Mouse (Mus musculus): Measurements from ENCODE around the gene Ergic1. TPM values are rescaled to one million over a fixed set of nuclear protein-coding genes. Genes with fewer than 3 reads are reported as not detected.

Ergic1 gene
- polyA plus RNA-seq, 1 experiment, result 26.5 TPM

GRCm38 (mm10) chr17:26594958-26595357, 33.7 kb downstream of the Ergic1 start:
- no peak for TF ChIP-seq FLI1 (IDR thresholded peaks at IDR 0.05; ENCODE audit: low read length)
- TF ChIP-seq GATA1 (IDR thresholded peaks at IDR 0.05; ENCODE audit: borderline replicate concordance, low read length), result no peak
- Histone ChIP-seq H3K4me1 (peaks cover 91% of the 10 kb centered on the region), H3K9me3 (no peaks in the 10 kb centered on the region), H3K36me3 (replicated peaks; ENCODE audit: low read length) (peaks cover 29% of the 10 kb centered on the region), H3K27me3 (replicated peaks) (no peaks in the 10 kb centered on the region), H3K4me3 (replicated peaks) (peak overlapping the region; percentile 64)

- peaks cover 29% of the 10 kb centered on the region for H3K36me3 ChIP-seq (replicated peaks; ENCODE audit: low read length)
- peak overlapping the region; percentile 74 for H3K4me3 ChIP-seq (replicated peaks)
- H3K27me3 ChIP-seq (replicated peaks), result no peaks in the 10 kb centered on the region
- TF ChIP-seq FLI1 (IDR thresholded peaks at IDR 0.05; ENCODE audit: low read length) (no peak), GATA1 (IDR thresholded peaks at IDR 0.05; ENCODE audit: borderline replicate concordance, low read length) (no peak)
- no peaks in the 10 kb centered on the region for H3K9me3 ChIP-seq
- peaks cover 94% of the 10 kb centered on the region for H3K4me1 ChIP-seq
These were observed 34.3 kb downstream of the Ergic1 start for GRCm38 (mm10) chr17:26595448-26596167.

DNA sequence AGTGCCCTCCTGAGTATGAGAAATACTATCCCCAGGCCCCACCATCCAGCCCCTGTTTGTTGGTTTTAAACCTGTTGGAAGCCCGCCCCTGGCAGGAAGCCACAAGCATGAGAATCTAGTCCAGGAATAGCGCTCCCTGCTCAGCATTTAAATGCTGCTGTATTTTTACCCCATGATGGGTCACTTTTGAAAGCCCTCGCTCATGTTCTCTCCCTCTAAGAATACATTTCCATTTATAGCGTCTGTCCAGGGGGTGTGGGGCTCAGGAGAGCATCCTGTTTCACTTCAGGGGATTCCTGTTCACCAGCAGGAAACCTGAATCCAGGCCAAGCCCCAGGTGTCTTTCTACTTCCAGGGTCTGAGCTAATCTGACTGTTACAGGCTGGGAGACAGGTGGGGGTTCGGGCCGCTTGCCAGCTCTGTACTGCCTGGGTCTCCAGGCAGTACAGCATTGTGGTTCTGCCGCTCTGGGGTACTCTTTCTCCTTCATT, 34.9 kb downstream of the Ergic1 start:
- peaks cover 27% of the 10 kb centered on the region for H3K36me3 ChIP-seq (replicated peaks; ENCODE audit: low read length)
- no peak for TF ChIP-seq FLI1 (IDR thresholded peaks at IDR 0.05; ENCODE audit: low read length)
- TF ChIP-seq GATA1 (IDR thresholded peaks at IDR 0.05; ENCODE audit: borderline replicate concordance, low read length), result no peak
- H3K4me3 ChIP-seq (replicated peaks), result peak overlapping the region; percentile 74
- H3K4me1 ChIP-seq, result peaks cover 95% of the 10 kb centered on the region
- no peaks in the 10 kb centered on the region for H3K9me3 ChIP-seq
- no peaks in the 10 kb centered on the region for H3K27me3 ChIP-seq (replicated peaks)

- H3K4me1 ChIP-seq, result peaks cover 99% of the 10 kb centered on the region
- peak overlapping the region; percentile 19 for H3K4me3 ChIP-seq (replicated peaks)
- H3K9me3 ChIP-seq, result no peaks in the 10 kb centered on the region
- H3K27me3 ChIP-seq (replicated peaks), result no peaks in the 10 kb centered on the region
- no peak for TF ChIP-seq FLI1 (IDR thresholded peaks at IDR 0.05; ENCODE audit: low read length)
- TF ChIP-seq GATA1 (IDR thresholded peaks at IDR 0.05; ENCODE audit: borderline replicate concordance, low read length), result no peak
- peaks cover 31% of the 10 kb centered on the region for H3K36me3 ChIP-seq (replicated peaks; ENCODE audit: low read length)
These were observed 35.7 kb downstream of the Ergic1 start for GRCm38 (mm10) chr17:26596856-26597481.

DNA sequence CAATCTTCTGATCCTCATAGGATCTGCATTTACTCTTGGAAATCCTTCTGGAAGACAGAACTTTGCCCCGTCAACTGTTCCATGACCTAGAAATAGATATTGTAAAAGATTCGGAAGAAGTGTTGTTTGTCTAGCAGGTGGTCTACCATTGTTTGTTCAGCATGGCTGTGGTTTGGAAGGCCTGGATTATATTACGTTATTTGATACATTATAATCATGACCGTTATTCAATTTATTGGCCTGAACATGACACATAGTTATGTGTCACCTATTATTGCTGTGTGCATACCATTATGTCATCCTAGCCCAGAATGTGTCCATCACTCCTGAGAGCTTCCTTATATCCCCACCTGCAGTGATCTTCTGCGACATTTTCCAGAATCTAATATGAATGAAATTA, 37.6 kb downstream of the Ergic1 start:
- Histone ChIP-seq H3K27me3 (replicated peaks) (no peaks in the 10 kb centered on the region), H3K4me1 (peaks cover 99% of the 10 kb centered on the region), H3K9me3 (no peaks in the 10 kb centered on the region), H3K36me3 (replicated peaks; ENCODE audit: low read length) (peaks cover 25% of the 10 kb centered on the region), H3K4me3 (replicated peaks) (no peak overlapping the region)
- TF ChIP-seq FLI1 (IDR thresholded peaks at IDR 0.05; ENCODE audit: low read length) (no peak), GATA1 (IDR thresholded peaks at IDR 0.05; ENCODE audit: borderline replicate concordance, low read length) (no peak)

- Histone ChIP-seq H3K36me3 (replicated peaks; ENCODE audit: low read length) (peaks cover 24% of the 10 kb centered on the region), H3K9me3 (no peaks in the 10 kb centered on the region), H3K27me3 (replicated peaks) (no peaks in the 10 kb centered on the region), H3K4me1 (peaks cover 98% of the 10 kb centered on the region), H3K4me3 (replicated peaks) (peak overlapping the region; percentile 14)
- TF ChIP-seq GATA1 (IDR thresholded peaks at IDR 0.05; ENCODE audit: borderline replicate concordance, low read length) (no peak), FLI1 (IDR thresholded peaks at IDR 0.05; ENCODE audit: low read length) (no peak)
These were observed 39.7 kb downstream of the Ergic1 start for GRCm38 (mm10) chr17:26600913-26601447.

DNA sequence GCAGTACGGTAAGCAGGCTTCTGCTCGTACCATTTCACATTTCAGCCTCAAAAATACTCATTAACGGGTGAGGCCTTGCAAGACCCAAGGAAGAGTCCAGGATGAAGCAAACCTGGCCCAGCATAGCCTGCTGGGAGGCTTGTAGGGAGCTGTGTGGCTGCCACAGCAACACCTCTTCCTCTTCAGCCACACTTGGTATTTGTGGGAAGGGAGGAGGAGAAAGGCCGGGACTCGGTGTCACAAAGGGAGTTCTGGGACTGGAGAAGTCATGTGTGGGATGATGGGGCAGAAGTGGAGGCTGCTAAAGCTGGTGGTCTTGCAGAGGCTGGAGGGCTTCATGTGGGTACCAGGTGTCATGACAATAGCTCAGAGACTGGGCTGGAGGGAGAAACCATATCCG, 40.2 kb downstream of the Ergic1 start:
- Histone ChIP-seq H3K36me3 (replicated peaks; ENCODE audit: low read length) (peaks cover 27% of the 10 kb centered on the region), H3K4me1 (peaks cover 98% of the 10 kb centered on the region)
- TF ChIP-seq GATA1 (IDR thresholded peaks at IDR 0.05; ENCODE audit: borderline replicate concordance, low read length), result no peak
- TF ChIP-seq FLI1 (IDR thresholded peaks at IDR 0.05; ENCODE audit: low read length), result no peak

GRCm38 (mm10) chr17:26601926-26602325, 40.6 kb downstream of the Ergic1 start:
- peaks cover 29% of the 10 kb centered on the region for H3K36me3 ChIP-seq (replicated peaks; ENCODE audit: low read length)
- peaks cover 98% of the 10 kb centered on the region for H3K4me1 ChIP-seq

More for the DNA sequence above, 40.2 kb downstream of the Ergic1 start:
- no peaks in the 10 kb centered on the region for H3K27me3 ChIP-seq (replicated peaks)
- no peaks in the 10 kb centered on the region for H3K9me3 ChIP-seq
- H3K4me3 ChIP-seq (replicated peaks), result peak overlapping the region; percentile 62

DNA sequence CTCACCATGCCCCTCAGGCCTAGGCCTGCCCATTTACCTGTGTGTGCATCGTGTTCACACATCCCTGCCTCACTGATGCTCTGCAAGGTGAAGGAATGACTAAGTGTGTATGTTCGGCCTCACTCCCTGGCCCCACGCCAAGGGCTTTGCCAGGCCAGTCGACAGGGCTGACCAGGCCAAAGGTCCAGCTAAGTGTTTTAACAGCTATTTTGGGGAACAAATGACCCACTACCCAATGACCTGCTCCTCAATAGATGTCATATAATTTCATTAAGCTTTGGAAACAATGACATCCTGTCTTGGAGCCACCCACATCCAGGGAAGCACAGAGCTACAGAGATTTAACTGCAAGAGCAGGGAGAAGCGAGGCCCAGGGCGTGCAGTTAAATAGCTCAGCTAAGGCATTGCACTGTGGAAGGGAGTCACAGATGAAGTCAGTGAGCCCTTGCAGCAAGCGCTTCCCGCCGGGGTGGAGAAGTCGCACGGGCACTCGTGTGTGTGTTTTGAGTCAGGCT, 41.1 kb downstream of the Ergic1 start:
- Histone ChIP-seq H3K9me3 (no peaks in the 10 kb centered on the region), H3K4me1 (peaks cover 96% of the 10 kb centered on the region), H3K4me3 (replicated peaks) (peak overlapping the region; percentile 53), H3K27me3 (replicated peaks) (no peaks in the 10 kb centered on the region), H3K36me3 (replicated peaks; ENCODE audit: low read length) (peaks cover 30% of the 10 kb centered on the region)
- no peak for TF ChIP-seq GATA1 (IDR thresholded peaks at IDR 0.05; ENCODE audit: borderline replicate concordance, low read length)
- TF ChIP-seq FLI1 (IDR thresholded peaks at IDR 0.05; ENCODE audit: low read length), result no peak

More at GRCm38 (mm10) chr17:26601926-26602325, 40.6 kb downstream of the Ergic1 start:
- peak overlapping the region; percentile 62 for H3K4me3 ChIP-seq (replicated peaks)
- no peaks in the 10 kb centered on the region for H3K9me3 ChIP-seq
- TF ChIP-seq FLI1 (IDR thresholded peaks at IDR 0.05; ENCODE audit: low read length) (no peak), GATA1 (IDR thresholded peaks at IDR 0.05; ENCODE audit: borderline replicate concordance, low read length) (no peak)
- H3K27me3 ChIP-seq (replicated peaks), result no peaks in the 10 kb centered on the region
